Mouse (Mus musculus) hematopoietic stem cell, adult 5-6 weeks (primary cell): ENCODE measurements around the gene 4933400A11Rik. TPM values are rescaled to one million over a fixed set of nuclear protein-coding genes. Genes with fewer than 3 reads are reported as not detected.

Experiments used
- total RNA-seq: library from RNA; stranded (forward); fragments of 172-1452, 232-1000 nt; gene quantifications from 2 replicates; pipeline ENCODE4 v1.2.3, GENCODE M21; 2017

The 4933400A11Rik gene
- total RNA-seq, 1 experiment from 2014 or later: not detected

Other genes with a start within 250 kb of the 4933400A11Rik start
- gene Mid1, start 94.4 kb downstream of the 4933400A11Rik start, total RNA-seq: 10.7 and 16.2 TPM in 2 replicates
- gene Gm21887, start 230.0 kb upstream of the 4933400A11Rik start, total RNA-seq: 167 and 207 TPM in 2 replicates